Mouse (Mus musculus) layer of hippocampus, adult 8-10 months (tissue): ENCODE data around the gene Zfp445. TPM values are rescaled to one million over a fixed set of nuclear protein-coding genes. Genes with fewer than 3 reads are reported as not detected.

Source experiments
- DNase-seq, 2 experiments: peaks; one replicate each; pipeline ENCODE4 v3.0.0; 2022; ENCODE audit warnings: low spot score in 2 of 2
- total RNA-seq, 4 experiments: library from RNA; stranded (reverse); gene quantifications; 2 replicates each; pipeline ENCODE4 v1.2.4; 2022

Gene Zfp445
- total RNA-seq, 4 experiments from 2014 or later, result 151 to 196 (median 188) TPM

DNA sequence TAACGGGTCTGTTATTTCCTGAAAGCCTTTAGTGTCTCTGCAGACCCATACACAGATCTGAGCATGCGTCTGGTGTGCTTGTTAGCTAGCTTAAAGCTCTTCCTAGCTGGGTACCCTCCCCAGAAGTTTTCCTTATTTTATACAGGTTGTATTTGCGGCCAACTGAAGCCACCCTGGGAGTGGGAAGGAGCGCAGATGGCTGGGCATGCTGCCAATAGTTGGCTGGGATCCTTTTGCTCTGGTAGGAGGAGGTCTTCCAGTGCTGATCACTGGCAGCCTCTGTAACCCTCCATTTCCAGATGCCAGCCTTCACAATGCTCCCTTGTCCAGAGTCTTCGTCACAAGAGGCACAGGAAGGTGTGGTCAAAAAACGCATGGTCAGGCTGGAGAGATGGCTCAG lies 29.0 kb downstream of the Zfp445 start:
- peak; percentile 47 to 69 for DNase-seq

DNA sequence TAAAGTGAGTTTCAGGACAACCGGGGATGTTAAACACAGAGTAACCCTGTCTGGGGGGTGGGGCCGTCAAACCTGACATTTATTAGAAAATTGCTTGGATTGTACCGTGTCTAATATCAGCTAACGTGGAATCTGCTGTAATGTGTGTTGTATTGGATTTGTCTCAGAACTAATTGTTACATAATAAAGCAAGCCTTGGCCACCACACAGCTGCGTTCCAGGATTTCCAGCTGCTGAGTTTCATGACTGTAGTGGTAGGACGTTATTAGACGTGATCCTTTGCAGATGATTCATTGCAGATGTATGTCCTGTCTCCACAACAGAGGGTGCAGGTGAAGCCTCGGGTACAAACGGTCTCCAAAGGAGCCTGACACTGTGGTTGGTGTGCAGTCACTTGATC lies 29.7 kb downstream of the Zfp445 start:
- peak in 1 of 2 experiments; percentile 10 for DNase-seq

DNA sequence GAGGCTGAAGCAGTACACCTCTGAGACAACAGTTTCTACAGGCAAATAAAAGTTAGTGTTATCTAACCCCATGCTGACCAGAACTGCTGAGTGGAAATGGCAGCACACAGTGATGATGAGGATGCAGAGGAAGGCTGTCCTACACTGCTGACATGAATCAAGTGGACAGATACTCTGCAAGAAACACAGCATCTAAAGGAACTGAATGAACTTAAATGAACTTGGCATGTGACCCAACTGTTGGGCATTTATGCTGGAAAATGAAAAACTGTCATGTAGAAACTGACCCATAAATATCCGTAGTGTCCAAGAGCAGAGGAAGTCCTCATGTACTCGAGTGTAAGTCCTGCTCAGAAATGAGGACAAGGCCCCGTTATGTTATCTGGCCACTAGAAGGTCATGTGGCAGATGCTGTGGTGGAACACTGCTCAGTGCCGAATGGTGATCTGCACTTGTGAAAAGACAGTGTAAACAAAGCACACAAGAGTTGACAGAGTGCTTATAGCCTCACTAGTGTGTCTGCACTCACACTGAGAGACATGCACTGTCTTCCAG lies 35.9 kb downstream of the Zfp445 start:
- no peak for DNase-seq

DNA sequence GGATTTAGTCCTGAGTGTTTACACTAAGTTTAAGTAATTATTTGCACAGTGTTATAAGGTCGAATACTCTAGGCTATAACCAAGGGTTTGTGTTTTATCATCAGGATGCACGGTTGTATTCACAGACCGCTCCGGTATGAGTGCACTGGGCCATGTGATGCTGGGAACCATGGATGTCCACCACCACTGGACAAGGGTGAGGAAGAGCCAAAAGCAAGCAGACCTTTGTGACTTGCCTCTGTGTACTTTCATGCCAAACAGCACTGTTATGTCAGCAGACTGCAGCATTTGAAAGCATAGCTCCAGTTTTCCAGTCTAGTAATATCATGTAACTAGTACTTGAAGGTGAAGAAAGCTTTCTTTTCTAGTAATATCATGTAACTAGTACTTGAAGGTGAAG lies 39.1 kb downstream of the Zfp445 start:
- no peak for DNase-seq

DNA sequence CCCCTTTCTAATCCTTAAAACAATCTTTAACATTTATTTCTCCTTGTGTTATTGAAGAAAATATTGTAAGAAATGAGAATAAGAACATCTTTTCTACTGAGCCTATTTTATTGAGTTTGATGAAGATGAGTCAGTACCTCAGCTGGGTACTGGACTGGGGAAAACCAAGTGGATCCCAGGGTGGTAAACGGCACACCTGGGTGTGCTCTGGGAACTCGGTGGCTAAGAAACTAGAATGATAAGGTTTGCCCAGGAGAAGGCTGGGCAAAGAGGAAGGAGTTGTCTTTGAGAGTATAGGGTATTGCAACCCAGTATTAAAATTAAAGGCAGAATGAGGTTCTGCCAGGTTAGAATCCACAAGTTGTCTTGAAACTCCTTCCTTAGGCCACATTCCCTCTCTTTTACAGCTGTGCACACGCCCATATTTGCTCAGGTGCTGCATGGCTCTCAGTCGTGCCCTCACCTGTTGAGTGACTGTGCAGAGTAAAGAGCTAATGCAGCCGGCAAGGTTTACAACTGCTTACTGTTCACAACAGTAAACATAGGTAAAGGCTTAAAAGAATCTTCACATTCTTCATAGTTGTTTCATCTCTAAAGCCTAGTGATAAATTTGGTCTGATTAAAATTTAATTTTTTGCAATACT lies 42.3 kb downstream of the Zfp445 start:
- DNase-seq, result no peak

DNA sequence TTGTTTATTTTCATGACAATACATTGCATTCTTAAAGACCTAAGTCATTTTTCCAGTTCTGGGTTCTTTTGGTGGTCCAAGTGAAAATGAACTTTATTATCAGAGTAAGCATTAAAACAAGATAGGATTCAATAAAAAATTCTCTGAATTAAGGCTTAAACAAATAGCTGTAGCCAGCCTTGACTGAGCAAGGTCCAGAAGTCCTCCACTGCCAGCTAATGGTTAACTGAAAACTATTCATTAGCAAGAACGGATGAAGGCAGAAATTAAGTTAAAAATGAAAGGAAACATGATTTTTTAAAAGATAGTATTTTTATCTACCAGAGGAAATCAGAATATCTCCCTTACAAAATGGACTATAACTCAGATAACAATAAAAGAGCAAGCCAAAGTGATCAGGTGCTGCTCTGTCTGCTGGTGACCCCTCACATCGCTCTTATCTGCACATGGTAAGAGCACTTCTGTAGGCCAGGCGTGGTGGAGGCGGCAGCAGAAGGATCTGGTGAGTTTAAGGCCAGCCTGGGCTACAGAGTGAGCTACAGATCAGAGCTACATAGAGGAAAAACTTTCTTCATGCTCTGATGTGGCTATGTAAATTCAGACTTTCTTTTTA lies 50.5 kb downstream of the Zfp445 start:
- DNase-seq, result no peak

DNA sequence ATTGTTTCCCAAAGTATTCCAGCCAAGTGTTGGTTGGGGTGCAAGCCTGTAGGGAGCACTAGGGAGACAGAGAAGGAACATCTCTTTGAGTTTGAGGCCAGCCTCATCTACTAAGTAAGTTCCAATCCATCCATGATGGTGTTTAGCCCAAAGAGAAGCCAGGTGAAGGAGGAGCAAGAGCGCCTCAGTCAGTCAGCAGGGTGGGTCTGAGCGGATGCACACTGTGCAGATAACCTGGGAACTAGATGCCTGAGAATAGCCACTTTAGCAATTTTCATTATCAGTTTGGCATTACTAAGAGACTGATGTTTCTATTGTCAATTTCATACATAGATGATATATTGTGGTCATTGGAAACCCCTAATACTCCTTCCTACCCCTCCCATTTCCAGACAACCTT lies 51.0 kb downstream of the Zfp445 start:
- DNase-seq, result no peak

DNA sequence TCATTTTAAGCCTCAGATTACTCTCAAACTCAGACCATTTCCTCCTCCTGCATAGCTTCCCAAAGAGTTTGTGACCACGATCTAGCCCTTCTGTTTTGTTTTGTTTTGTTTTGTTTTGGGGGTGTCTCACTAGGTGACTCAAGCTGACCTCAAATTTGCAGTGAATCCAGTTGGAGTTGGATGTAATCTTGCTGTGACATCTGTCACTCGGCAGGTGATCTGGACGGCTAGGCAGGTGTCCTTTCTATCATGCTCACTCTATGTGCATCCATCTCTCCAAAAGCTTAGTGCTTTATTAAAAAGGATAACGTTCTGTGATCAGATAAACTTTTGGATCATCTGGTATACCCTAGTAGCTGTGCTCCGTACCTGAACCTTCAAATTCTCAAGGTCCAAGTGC lies 53.4 kb downstream of the Zfp445 start:
- DNase-seq, result no peak

DNA sequence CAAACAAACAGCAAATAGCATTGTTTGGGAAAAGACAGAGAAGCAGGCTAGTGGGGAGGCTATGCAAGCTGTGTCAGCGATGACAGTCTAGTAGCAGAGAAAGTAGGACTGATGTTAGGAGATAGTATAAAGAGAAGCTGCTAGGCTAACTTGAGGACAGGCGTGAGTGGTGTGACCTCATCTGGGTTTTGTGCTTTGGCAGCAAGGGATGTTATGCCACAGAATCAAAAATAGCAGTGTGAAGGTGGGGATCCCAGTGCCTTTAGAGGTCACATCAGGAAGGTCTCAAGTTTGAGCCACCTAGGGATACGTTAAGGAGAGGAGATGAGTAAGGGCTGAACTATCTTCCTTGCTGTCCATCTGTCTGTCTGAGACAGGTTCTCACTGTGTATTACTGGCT lies 55.6 kb downstream of the Zfp445 start:
- DNase-seq, result no peak

DNA sequence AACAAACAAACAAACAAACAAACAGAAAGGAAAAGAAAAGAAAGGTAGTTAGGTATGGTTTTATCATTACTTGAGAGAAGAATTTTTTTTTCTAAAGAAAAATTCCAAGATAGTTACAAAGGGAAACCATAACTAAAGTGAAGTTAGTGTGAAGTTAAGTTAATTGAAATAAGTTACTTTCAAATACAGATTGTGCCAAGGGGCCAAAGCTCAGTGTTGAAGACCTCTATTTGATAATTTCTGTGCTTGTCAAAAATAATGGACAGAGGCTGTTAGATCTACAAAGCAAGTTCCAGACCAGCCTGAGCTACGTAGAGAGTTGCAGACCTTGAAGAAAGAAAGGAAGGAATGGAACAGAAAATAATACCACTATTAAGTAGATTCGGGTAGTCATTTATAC lies 58.6 kb downstream of the Zfp445 start:
- DNase-seq, result no peak

DNA sequence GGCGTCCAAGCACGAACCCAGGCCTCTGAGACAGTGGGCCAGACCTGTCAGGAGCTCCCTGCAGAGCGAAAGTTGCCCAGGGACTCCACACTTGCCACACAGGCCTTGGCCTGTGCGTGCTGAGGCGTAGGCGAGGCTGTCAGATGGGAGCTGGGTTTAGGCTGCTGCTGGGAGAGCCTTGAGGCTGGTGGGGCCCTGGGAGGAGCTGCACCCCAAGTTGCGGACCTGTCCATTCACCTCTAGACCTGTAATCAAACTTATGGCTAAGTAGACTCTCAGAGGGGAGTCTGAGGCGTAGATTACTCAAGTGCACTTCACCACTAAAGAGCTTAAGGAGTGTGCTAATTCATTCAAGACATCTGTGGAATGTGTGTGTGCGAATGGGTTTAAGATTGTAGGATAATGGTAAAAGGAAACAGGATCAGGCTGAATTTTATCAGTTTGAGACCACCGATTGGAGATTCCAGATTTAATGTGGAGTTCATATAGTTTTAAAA lies 59.9 kb downstream of the Zfp445 start:
- DNase-seq, result no peak

DNA sequence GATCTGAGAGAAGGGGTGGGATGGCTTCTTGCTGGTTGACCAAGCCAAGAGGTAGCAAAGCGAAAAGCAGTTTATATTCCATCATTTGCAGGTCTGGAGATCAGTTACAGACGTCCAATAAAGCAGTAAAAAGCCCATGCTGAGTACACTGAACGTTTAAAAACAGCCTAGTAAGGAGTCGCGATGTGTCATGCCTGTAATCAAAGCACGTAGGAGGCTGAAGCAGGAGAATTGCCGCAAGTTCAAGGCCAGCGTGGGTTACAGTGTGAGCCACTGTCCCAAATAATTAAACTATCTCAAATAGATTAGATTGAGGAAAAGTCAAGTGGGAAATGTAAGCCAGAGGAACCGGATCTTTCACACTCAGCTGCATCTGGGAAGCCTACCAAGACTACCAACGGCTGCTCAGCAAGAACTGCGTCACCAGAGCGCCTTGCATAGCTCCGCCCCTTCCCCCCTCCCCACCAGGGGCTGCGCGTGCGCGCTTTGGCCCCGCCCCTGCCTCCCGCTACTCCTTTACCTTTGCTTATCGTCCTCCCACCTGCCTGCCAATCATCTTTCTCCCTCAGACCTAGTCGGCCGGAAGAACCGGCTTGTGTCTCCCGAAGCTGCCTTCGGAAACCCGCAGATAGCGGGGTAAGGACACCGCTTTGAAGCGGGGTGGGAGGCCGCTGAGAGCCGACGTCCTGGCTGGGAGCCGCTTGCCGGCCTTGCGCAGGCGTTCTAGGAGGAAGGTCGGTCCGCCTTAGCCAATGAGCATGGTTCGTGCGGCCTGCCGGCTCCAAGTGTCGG lies 60.6 kb downstream of the Zfp445 start, which contains the start of gene Tcaim:
TSS of gene Tcaim (plus strand) at position 487 of the 792 bp plus-strand sequence.
- DNase-seq, result peak; percentile 85 to 88

Other genes starting within 250 kb of the Zfp445 start
- gene Topaz1, start 118.7 kb downstream of the Zfp445 start, total RNA-seq, result not detected
- 10 to 100 TPM; 20.1 to 22.9 (median 22.1) TPM for gene Tcaim, start 60.5 kb downstream of the Zfp445 start, total RNA-seq
- not detected for gene Gm35549, start 22.0 kb downstream of the Zfp445 start, total RNA-seq
- gene Zkscan7, start 19.7 kb upstream of the Zfp445 start, total RNA-seq, result 1 to 10 TPM; 4.1 to 6.5 (median 5.9) TPM
- gene Zfp105, start 57.1 kb upstream of the Zfp445 start, total RNA-seq, result 1 to 10 TPM; 6.9 to 9.9 (median 8.2) TPM
- 10 to 100 TPM; 20.9 to 24.6 (median 23.0) TPM for gene 1110059G10Rik, start 85.0 kb upstream of the Zfp445 start, total RNA-seq
- gene Kif15, start 85.0 kb upstream of the Zfp445 start, total RNA-seq, result under 1 TPM; 0.65 to 0.99 (median 0.81) TPM
- gene Tmem42, start 155.3 kb upstream of the Zfp445 start, total RNA-seq, result 10 to 100 TPM; 22.0 to 28.7 (median 24.3) TPM
- gene Tgm4, start 168.7 kb upstream of the Zfp445 start, total RNA-seq, result 1 to 10 TPM; 1.2 to 2.2 (median 1.9) TPM
- gene Zdhhc3, start 247.2 kb upstream of the Zfp445 start, total RNA-seq, result 10 to 100 TPM; 57.6 to 60.7 (median 59.0) TPM
- gene Exosc7, start 247.2 kb upstream of the Zfp445 start, total RNA-seq, result 10 to 100 TPM; 41.0 to 52.4 (median 46.1) TPM